Mouse (Mus musculus) 3134 (cell line): ENCODE measurements around the gene Ckap2l.

Experiments
- DNase-seq: peaks from one replicate; pipeline ENCODE4 v3.0.0-alpha.2; 2011; ENCODE audit warnings: low spot score; ENCODE audit not compliant: insufficient read length; ENCODE audit errors: extremely low read depth

Gene Ckap2l

GRCm38 (mm10) chr2:129236526-129236925, 60.5 kb downstream of the Ckap2l start:
- no peak for DNase-seq

GRCm38 (mm10) chr2:129234731-129235130, 62.3 kb downstream of the Ckap2l start:
- no peak for DNase-seq

GRCm38 (mm10) chr2:129233803-129234477, 63.1 kb downstream of the Ckap2l start:
- DNase-seq, result no peak

GRCm38 (mm10) chr2:129233218-129233617, 63.8 kb downstream of the Ckap2l start:
- DNase-seq, result no peak

GRCm38 (mm10) chr2:129232484-129232883, 64.5 kb downstream of the Ckap2l start:
- peak; percentile 47 for DNase-seq

- DNase-seq, result no peak
Observed at GRCm38 (mm10) chr2:129232023-129232422, 65.0 kb downstream of the Ckap2l start.

- no peak for DNase-seq
Observed at GRCm38 (mm10) chr2:129229316-129229715, 67.7 kb downstream of the Ckap2l start.

GRCm38 (mm10) chr2:129228571-129228970, 68.4 kb downstream of the Ckap2l start:
- no peak for DNase-seq

- no peak for DNase-seq
Observed at GRCm38 (mm10) chr2:129227709-129228108, 69.3 kb downstream of the Ckap2l start.

GRCm38 (mm10) chr2:129227011-129227529, 69.9 kb downstream of the Ckap2l start:
- DNase-seq, result no peak

- no peak for DNase-seq
Observed at GRCm38 (mm10) chr2:129226296-129226851, 70.6 kb downstream of the Ckap2l start.

- DNase-seq, result no peak
Observed at GRCm38 (mm10) chr2:129225251-129225819, 71.7 kb downstream of the Ckap2l start.

GRCm38 (mm10) chr2:129224178-129224577, 72.8 kb downstream of the Ckap2l start:
- no peak for DNase-seq

GRCm38 (mm10) chr2:129221097-129221632, 75.8 kb downstream of the Ckap2l start:
- DNase-seq, result no peak

GRCm38 (mm10) chr2:129218537-129219105, 78.4 kb downstream of the Ckap2l start:
- no peak for DNase-seq
